Mouse (Mus musculus) heart, postnatal 0 days (tissue): Measurements from ENCODE around the gene Ripply1. TPM values are rescaled to one million over a fixed set of nuclear protein-coding genes. Genes with fewer than 3 reads are reported as not detected.

Experiments
- ATAC-seq: fragments of 200-750 bp; cut with Nextera tagmentation; 2 replicates; pipeline ENCODE4 v1.8.0; 2017; ENCODE audit warnings: low read depth, moderate number of reproducible peaks, moderate library complexity; ENCODE audit not compliant: insufficient read depth
- DNase-seq: peaks from one replicate; pipeline ENCODE4 v3.0.0-alpha.2; 2016; ENCODE audit warnings: low spot score
- H3K27ac ChIP-seq: fragments of 300-500 bp; sonication (generic); 2 replicates; pipeline ENCODE4 v1.5.1; 2014; ENCODE audit warnings: low read depth, mild to moderate bottlenecking
- H3K27me3 ChIP-seq: fragments of 300-500 bp; sonication (generic); 2 replicates; pipeline ENCODE4 v1.6.1; 2014; ENCODE audit warnings: low read length, mixed read lengths; ENCODE audit not compliant: control insufficient read depth, insufficient read depth
- H3K36me3 ChIP-seq: fragments of 300-500 bp; sonication (generic); replicated peaks from 2 replicates; pipeline ENCODE4 v1.6.1; 2014; ENCODE audit warnings: low read length, mixed read lengths; ENCODE audit not compliant: control insufficient read depth, insufficient read depth
- H3K4me1 ChIP-seq: fragments of 300-500 bp; sonication (generic); 2 replicates; pipeline ENCODE4 v1.6.1; 2014; ENCODE audit warnings: antibody characterized with exemption; ENCODE audit not compliant: control insufficient read depth, insufficient read depth
- H3K4me2 ChIP-seq: fragments of 300-500 bp; sonication (generic); 2 replicates; pipeline ENCODE4 v1.6.1; 2014; ENCODE audit warnings: low read depth, mild to moderate bottlenecking, low read length, moderate library complexity
- H3K4me3 ChIP-seq: fragments of 300-500 bp; sonication (generic); 2 replicates; pipeline ENCODE4 v1.5.1; 2014; ENCODE audit warnings: low read depth, low read length
- H3K9ac ChIP-seq: fragments of 300-500 bp; sonication (generic); replicated peaks from 2 replicates; pipeline ENCODE4 v1.6.1; 2014; ENCODE audit warnings: low read depth, low read length, mixed read lengths
- H3K9me3 ChIP-seq: fragments of 300-500 bp; sonication (generic); replicated peaks from 2 replicates; pipeline ENCODE4 v1.6.1; 2016; ENCODE audit warnings: low read length; ENCODE audit not compliant: control insufficient read depth
- CTCF ChIP-seq: IDR thresholded peaks from 2 replicates; pipeline ENCODE4 v1.5.1; 2016; ENCODE audit warnings: antibody characterized with exemption, control low read depth, low read depth
- EP300 ChIP-seq: IDR thresholded peaks from 2 replicates; pipeline ENCODE4 v1.6.1; 2016; ENCODE audit warnings: antibody characterized with exemption, low read depth
- WGBS: fragments of 180-500 bp; shearing (Covaris S2); extraction: QIAGEN DNeasy Blood & Tissue Kit; methylation state at CpG from one replicate; pipeline ENCODE4 v1.1.7; 2014; 5-methylcytosine and 5-hydroxymethylcytosine counted together
- polyA plus RNA-seq: library from polyadenylated mRNA; unstranded; fragments of >200 nt; fragmentation: Nextera tagmentation; extraction: Ambion mirVana; gene quantifications from 2 replicates; pipeline ENCODE4 v1.2.1, GENCODE M21; 2015
- total RNA-seq: library from RNA; depleted of rRNA; stranded (reverse); fragments of >200 nt; gene quantifications from 2 replicates; pipeline ENCODE4 v1.2.3, GENCODE M21; 2014; ENCODE audit warnings: low replicate concordance

Ripply1 gene
- total and polyA plus RNA-seq, 2 experiments from 2014 or later: not detected

DNA sequence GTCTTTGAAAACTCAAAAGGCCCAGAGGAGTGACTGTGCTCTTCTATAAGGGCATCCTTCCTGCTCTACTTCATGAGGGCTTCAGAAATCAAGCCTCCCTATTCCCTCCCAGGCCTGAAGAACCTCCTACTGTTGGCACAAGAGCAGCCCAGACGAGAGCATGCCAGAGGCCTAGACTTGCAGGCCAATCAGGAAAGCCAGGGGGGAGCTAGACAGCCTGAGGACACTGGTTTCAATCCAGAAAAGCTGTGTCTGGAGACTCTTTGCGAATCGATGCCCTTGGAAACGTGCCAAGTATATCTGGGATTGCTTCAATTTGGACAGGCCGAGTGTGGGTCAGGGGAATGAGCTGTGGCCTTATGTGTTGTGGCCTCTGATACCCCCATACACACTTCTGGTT lies 2.8 kb downstream of the Ripply1 start:
- WGBS: 58% methylated on average over 5 of the region's 5 CpGs
- no peak overlapping the region for H3K9ac ChIP-seq
- ATAC-seq: no peak

DNA sequence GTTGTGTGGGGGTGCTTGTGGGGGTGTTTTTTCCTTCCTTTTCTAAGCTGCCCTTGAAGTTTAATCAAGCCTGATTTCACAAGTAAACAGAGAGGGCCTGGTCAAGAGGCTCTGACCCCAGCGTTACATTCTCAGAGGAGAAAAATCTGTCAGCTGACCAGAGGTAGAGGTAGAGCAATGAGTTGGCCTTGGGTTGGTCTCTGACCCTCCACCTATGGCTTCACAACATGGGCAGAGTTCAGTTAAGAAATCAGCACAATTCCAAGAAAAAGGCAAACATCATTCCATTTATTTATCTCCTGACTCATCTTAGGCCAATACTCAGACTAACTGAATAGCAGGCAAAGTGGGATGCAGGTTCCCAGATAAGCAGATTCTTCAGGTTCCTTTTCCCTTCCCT lies 3.3 kb downstream of the Ripply1 start:
- Histone ChIP-seq H3K36me3 (no peaks in the 10 kb centered on the region), H3K9me3 (no peaks in the 10 kb centered on the region), H3K4me3 (no peak overlapping the region), H3K27me3 (no peaks in the 10 kb centered on the region), H3K27ac (no peak overlapping the region), H3K4me1 (no peaks in the 10 kb centered on the region), H3K4me2 (no peak overlapping the region), H3K9ac (no peak overlapping the region)
- TF ChIP-seq CTCF: no peak
- no peak for TF ChIP-seq EP300
- no peak for ATAC-seq
- 88% methylated on average over 1 of the region's 1 CpGs for WGBS
- DNase-seq: no peak

More for the DNA sequence above, 2.8 kb downstream of the Ripply1 start:
- Histone ChIP-seq H3K4me3 (no peak overlapping the region), H3K4me1 (no peaks in the 10 kb centered on the region), H3K9me3 (no peaks in the 10 kb centered on the region), H3K27ac (no peak overlapping the region), H3K27me3 (no peaks in the 10 kb centered on the region), H3K4me2 (no peak overlapping the region), H3K36me3 (no peaks in the 10 kb centered on the region)
- DNase-seq: no peak
- TF ChIP-seq CTCF: no peak
- TF ChIP-seq EP300: no peak

DNA sequence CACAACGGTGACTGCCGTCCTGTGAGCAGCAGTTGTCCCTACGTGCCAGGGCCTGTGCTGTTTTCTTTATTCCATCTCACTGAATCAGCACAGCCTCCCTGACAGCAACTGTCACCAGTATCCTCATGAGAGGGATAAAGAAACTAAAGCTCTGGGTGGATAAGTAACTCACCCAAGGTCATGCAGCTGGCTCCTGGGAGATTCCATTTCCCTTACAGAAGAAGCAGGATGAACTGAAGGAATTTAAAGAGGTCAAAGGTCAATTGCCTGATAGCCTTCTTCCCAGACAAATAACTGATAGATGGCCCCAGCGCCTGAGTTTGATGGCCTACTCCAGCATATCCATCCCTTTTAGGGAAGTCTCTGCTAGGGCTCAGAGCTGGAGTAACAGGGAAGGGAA lies 4.8 kb downstream of the Ripply1 start:
- Histone ChIP-seq H3K9me3 (no peaks in the 10 kb centered on the region), H3K27ac (no peak overlapping the region), H3K4me3 (no peak overlapping the region), H3K27me3 (no peaks in the 10 kb centered on the region), H3K9ac (no peak overlapping the region), H3K4me2 (no peak overlapping the region), H3K4me1 (no peaks in the 10 kb centered on the region), H3K36me3 (no peaks in the 10 kb centered on the region)
- ATAC-seq (no peak), DNase-seq (no peak)
- TF ChIP-seq CTCF: no peak
- no peak for TF ChIP-seq EP300
- 53% methylated on average over 4 of the region's 4 CpGs for WGBS

DNA sequence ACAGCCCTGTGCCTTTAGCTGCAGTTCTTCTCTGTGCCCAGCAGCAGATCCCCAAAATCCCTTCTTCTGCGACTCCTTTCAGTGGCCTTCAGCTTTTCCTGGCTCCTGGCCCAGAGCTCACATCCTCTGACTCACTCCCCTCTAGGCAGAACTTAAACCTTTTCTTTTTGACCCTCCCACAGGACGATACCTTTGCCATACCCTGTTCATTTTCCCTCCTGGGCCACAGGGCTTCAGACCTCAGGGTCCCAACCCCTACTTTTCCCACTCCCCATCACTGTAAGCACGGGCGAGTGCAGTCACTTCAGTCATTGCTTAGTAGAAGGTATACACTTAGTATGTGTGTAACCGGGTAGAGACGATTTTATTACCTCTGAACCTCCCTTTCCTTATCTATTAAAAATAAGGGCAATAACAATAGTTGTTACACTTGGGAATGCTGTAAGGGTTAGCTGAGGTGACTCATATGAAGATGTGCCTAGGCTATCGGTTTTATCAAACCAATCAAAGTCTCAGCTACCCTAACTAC lies 7.0 kb downstream of the Ripply1 start:
- Histone ChIP-seq H3K36me3 (no peaks in the 10 kb centered on the region), H3K4me2 (peak overlapping the region; percentile 47; the same call in 1 of the 2 replicates), H3K27ac (no peak overlapping the region), H3K9ac (no peak overlapping the region), H3K4me3 (no peak overlapping the region), H3K4me1 (no peaks in the 10 kb centered on the region), H3K9me3 (no peaks in the 10 kb centered on the region), H3K27me3 (no peaks in the 10 kb centered on the region)
- WGBS: 62% methylated on average over 7 of the region's 7 CpGs
- ATAC-seq: no peak; the same call in 1 of the 2 replicates
- no peak for DNase-seq
- TF ChIP-seq CTCF: no peak
- TF ChIP-seq EP300: no peak

DNA sequence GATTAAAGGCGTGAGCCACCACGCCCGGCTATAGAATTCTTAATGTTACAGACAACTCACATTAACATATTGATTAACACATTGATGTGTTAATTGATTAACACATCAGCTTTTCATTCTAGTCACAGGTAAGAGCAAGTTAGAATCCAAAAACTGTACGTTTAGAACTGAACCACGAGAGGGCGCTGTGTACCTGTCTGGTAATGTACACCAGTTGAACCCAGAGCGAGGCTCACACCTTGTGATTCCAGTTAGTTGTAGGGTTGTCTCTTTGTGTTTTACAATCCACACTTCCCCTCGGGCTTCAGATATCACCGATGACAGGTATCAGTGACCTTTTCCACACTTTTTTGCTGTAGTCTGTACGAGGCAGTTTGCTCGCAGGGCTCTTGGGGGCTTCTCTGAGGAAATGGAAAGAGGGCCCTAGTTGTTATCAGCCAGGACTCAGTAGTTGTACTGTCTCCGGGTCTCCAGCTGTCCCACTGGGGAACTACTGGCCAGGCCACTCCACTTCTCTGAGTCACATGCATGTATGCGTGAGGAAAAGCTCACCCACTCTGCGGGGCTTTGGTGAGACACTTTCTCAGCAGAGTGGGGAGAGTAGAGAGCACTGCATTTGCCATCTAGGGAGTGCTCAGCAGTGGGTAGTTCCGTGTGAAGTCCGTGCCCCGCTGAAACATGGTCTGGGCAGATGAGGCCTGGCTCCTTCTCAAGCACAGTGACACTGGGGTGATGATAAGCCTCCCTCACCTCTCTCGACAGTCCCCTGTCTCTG lies 7.7 kb downstream of the Ripply1 start:
- WGBS: 25% methylated on average over 18 of the region's 18 CpGs
- Histone ChIP-seq H3K4me1 (no peaks in the 10 kb centered on the region), H3K4me2 (peak overlapping the region; percentile 47), H3K9me3 (no peaks in the 10 kb centered on the region), H3K27ac (no peak overlapping the region), H3K27me3 (no peaks in the 10 kb centered on the region), H3K4me3 (0 out of 2 replicates have a peak overlapping the region, but pooled peaks have one; percentile 7), H3K36me3 (no peaks in the 10 kb centered on the region), H3K9ac (no peak overlapping the region)
- TF ChIP-seq EP300 (no peak), CTCF (peak; percentile 71)
- DNase-seq (peak; percentile 36), ATAC-seq (peak; percentile 47)
